Mouse (Mus musculus): ENCODE data around the gene Eme1.

The Eme1 gene

DNA sequence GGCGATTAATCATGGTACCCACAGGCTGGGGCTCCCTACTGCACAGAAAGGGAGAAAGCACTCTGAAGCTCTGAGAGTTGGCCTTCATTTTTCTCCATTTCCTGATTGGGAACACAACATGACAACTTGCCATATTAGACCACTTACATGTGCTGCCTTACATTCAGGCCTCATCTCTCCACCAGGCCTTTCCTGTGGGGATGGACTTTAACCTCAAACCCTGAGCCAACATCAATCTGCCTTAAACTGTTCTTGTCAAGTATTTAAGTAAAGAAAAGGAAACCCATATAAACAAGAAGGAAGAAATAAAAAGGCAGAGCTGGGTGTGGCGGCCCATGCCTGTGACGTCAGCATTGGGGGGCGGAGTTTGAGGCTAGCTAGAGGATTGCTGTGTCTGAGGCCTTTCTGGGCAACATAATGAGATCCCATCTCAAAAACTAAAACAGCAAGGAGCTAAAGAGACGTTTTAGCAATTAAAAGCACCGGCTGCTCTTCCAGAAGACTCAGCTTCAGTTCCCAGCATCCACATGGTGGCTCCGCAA is 57.4 kb downstream of the Eme1 start:
- peak; percentile 55 for DNase-seq
